Mouse (Mus musculus): ENCODE measurements around the gene Chodl. TPM values are rescaled to one million over a fixed set of nuclear protein-coding genes. Genes with fewer than 3 reads are reported as not detected.

Gene Chodl
- not detected for polyA plus RNA-seq (2017; shearing (Covaris generic))

DNA sequence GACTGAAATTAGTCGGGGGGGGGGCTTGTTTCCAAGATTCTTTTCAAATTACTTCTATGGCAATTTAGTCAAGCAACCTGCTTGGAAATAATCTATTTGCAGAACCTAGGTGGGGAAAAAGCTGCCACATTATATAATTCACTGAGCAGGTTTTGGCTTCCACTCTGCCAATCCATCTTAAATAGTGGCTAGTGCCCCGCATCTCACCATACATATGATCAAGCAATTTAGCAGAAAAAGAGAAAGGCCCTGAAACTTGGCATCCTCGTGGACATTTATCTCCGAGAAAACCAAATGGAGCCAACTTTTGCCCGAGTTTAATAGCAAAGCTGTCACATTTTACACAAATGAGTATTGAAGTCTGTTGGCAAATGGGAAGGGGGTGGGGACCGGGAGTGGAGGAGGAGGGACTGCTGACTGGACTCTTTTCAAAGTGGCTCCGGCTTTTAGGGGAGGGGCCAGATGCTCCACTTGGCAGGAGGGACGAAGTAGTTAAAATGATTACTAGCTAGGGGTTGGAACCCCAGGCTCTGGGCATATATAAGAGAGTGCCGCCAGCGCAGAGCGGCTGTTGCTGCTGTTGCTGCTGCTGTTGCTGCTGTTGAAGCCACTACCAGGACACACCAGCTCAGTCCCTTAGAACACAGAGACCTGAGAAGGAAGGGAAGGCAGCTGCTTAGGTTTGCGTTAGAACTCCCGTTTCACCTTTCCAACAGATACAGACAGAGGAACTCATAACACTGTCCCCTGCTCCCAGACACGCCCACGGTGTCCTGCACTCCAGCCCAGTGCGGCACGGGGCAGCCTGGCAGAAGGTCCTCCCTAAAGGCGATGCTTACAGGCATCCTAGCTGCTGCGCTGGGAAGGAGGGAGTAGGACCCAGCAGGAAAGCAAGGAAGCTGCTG lies at the start of gene Chodl:
Gene Chodl (plus strand): TSS at position 567 of the 905 bp plus-strand sequence.

Other genes with a start within 250 kb of the Chodl start
- gene Tmprss15, start 160.1 kb downstream of the Chodl start, polyA plus RNA-seq (2017; shearing (Covaris generic)), result not detected